ENCODE assay signal across 11 mouse cellular contexts in genomic region chr2:83744276-83744952, GRCm38 (mm10). TPM values are rescaled to one million over a fixed set of nuclear protein-coding genes. Genes with fewer than 3 reads are reported as not detected.
DNase-seq lines count a peak whose midpoint lies in the region; ATAC-seq and TF ChIP-seq lines count a peak whose summit lies in the region.
"Had no signal": no experiment of that assay in that cellular context is flagged by ENCODE, and none has a peak within 500 bp of the region (broad histone marks: within the 10 kb centered on the region; RNA-seq: fewer than 3 reads in every experiment).

No protein-coding gene starts in this region.

- 0 out of 2 replicates have a peak, but pooled peaks have one; percentile 4 for ATAC-seq in kidney, embryonic 15.5 days (replicated peaks; ENCODE audit: low FRiP score)
- ATAC-seq: hindbrain, embryonic 16.5 days; midbrain, embryonic 13.5 days had no signal

- H3K9ac ChIP-seq in kidney, embryonic 15.5 days: no peak overlapping the region
- H3K9ac ChIP-seq in CH12.LX (ENCODE audit: insufficient read depth, low read depth): no peak overlapping the region
- H3K9ac ChIP-seq: midbrain, embryonic 13.5 days had no signal

- no peak overlapping the region for H3K4me3 ChIP-seq in kidney, embryonic 15.5 days (replicated peaks)
- H3K4me3 ChIP-seq in CH12.LX (replicated peaks in 1 of 3; ENCODE audit: low read depth in 2 of 3, low read length in 2 of 3, poor library complexity in 1 of 3) (no peak overlapping the region), macrophage (ENCODE audit: inconsistent target) (no peak overlapping the region)
- H3K4me3 ChIP-seq: midbrain, embryonic 13.5 days had no signal

- TF ChIP-seq RAD21 in CH12.LX (IDR thresholded peaks at IDR 0.05; ENCODE audit: low read depth, low read length): no peak

- dilution Hi-C loops in CH12.LX (cut with MboI; ENCODE audit: extremely low pct_ligation_motif_present, extremely low pct_unique_long_range_greater_than_20kb, low sequenced_read_pairs): no loop called here

- H3K9me3 ChIP-seq in kidney, embryonic 15.5 days (replicated peaks): no peaks in the 10 kb centered on the region
- no peaks in the 10 kb centered on the region for H3K9me3 ChIP-seq in CH12.LX (replicated peaks; ENCODE audit: low read length)
- H3K9me3 ChIP-seq: midbrain, embryonic 13.5 days had no signal

- H3K79me2 ChIP-seq in CH12.LX (replicated peaks; ENCODE audit: control insufficient read depth, extremely low read depth, insufficient read depth, poor library complexity, severe bottlenecking): no peaks in the 10 kb centered on the region; the same call in 1 of the 2 replicates
- H3K79me2 ChIP-seq in macrophage (ENCODE audit: inconsistent target): peaks cover 89% of the 10 kb centered on the region

- TF ChIP-seq EP300 in CH12.LX (IDR thresholded peaks at IDR 0.05; ENCODE audit: low read length): peak; percentile 68; the same call in 1 of the 2 replicates

- H3K27ac ChIP-seq in kidney, embryonic 15.5 days: peak overlapping the region; percentile 66; the same call in 1 of the 2 replicates
- H3K27ac ChIP-seq in CH12.LX (ENCODE audit: insufficient read depth, low read depth) (peak overlapping the region; percentile 17; the same call in 1 of the 2 replicates), macrophage (0 out of 2 replicates have a peak overlapping the region, but pooled peaks have one; percentile 24)
- H3K27ac ChIP-seq: midbrain, embryonic 13.5 days had no signal

- no peak overlapping the region for H3K4me2 ChIP-seq in kidney, embryonic 15.5 days
- H3K4me2 ChIP-seq in CH12.LX (ENCODE audit: insufficient read depth, low read depth, poor library complexity, severe bottlenecking): peak overlapping the region; percentile 19; the same call in 1 of the 2 replicates
- H3K4me2 ChIP-seq: midbrain, embryonic 13.5 days had no signal

- in situ Hi-C loops in CH12.LX (cut with MboI; ENCODE audit: low pct_ligation_motif_present, low pct_unique_long_range_greater_than_20kb, low sequenced_read_pairs): no loop called here

- H3K27me3 ChIP-seq in kidney, embryonic 15.5 days: no peaks in the 10 kb centered on the region
- no peaks in the 10 kb centered on the region for H3K27me3 ChIP-seq in CH12.LX (replicated peaks)
- H3K27me3 ChIP-seq: midbrain, embryonic 13.5 days had no signal

- no peak for TF ChIP-seq CTCF in CH12.LX (conservative IDR thresholded peaks at IDR 0.05 in 1 of 2, IDR thresholded peaks at IDR 0.05 in 1 of 2; ENCODE audit: low read depth in 2 of 2, low read length in 2 of 2)

- TF ChIP-seq POLR2A in CH12.LX (IDR thresholded peaks at IDR 0.05; ENCODE audit: low read depth, low read length): no peak

- DNase-seq in kidney, adult 8-10 months: no peak
- DNase-seq in A20 (ENCODE audit: low read depth, low spot score): peak; percentile 38
- DNase-seq in CH12.LX (ENCODE audit: extremely low read depth): peak; percentile 58
- no peak for DNase-seq in c-Kit-positive CD71-positive TER-119-positive erythroid progenitor cells, embryonic 14.5 days (ENCODE audit: low spot score)
- no peak for DNase-seq in cerebellum, postnatal 10 days
- DNase-seq: cerebellum, adult 9-11 months; right cerebral cortex, postnatal 14 days had no signal

- WGBS in kidney, embryonic 15.5 days: 59% methylated on average over 9 of the region's 9 CpGs
- WGBS in macrophage (ENCODE audit: missing documents): 38% methylated on average over 9 of the region's 9 CpGs

- peaks cover 39% of the 10 kb centered on the region for H3K36me3 ChIP-seq in kidney, embryonic 15.5 days
- H3K36me3 ChIP-seq in CH12.LX (replicated peaks in 1 of 2; ENCODE audit: control insufficient read depth in 1 of 2, insufficient read depth in 1 of 2, low read length in 1 of 2) (peaks cover 26 to 57% of the 10 kb centered on the region in 2 experiments), macrophage (ENCODE audit: inconsistent target) (peaks cover 31% of the 10 kb centered on the region)

- peaks cover 39% of the 10 kb centered on the region for H3K4me1 ChIP-seq in kidney, embryonic 15.5 days
- peaks cover 16 to 63% of the 10 kb centered on the region in 2 experiments for H3K4me1 ChIP-seq in CH12.LX (ENCODE audit: control insufficient read depth in 1 of 2, insufficient read depth in 2 of 2)

TF ChIP-seq in CH12.LX, 34 proteins besides CTCF, POLR2A, EP300 and RAD21:
- 0 out of 2 replicates have a peak, but pooled peaks have one; percentile 12 for TF ChIP-seq ETS1 (conservative IDR thresholded peaks at IDR 0.05; ENCODE audit: low read depth, low read length)
- TF ChIP-seq ZNF384 (IDR thresholded peaks at IDR 0.05; ENCODE audit: low read depth, low read length): no peak
- TF ChIP-seq NELFE (IDR thresholded peaks at IDR 0.05; ENCODE audit: low read depth, low read length): 0 out of 2 replicates have a peak, but pooled peaks have one; percentile 5
- no peak for TF ChIP-seq CHD2 (IDR thresholded peaks at IDR 0.05; ENCODE audit: low read length)
- TF ChIP-seq IRF4 (IDR thresholded peaks at IDR 0.05; ENCODE audit: low read depth, low read length): peak; percentile 76
- TF ChIP-seq JUND (conservative IDR thresholded peaks at IDR 0.05; ENCODE audit: low read depth, low read length): peak; percentile 42; the same call in 1 of the 2 replicates
- TF ChIP-seq USF2 (conservative IDR thresholded peaks at IDR 0.05; ENCODE audit: low read depth, low read length): no peak
- TF ChIP-seq MXI1 (IDR thresholded peaks at IDR 0.05; ENCODE audit: low read depth, low read length): no peak
- TF ChIP-seq USF1 (IDR thresholded peaks at IDR 0.05; ENCODE audit: low read depth, low read length): no peak
- no peak for TF ChIP-seq POLR2AphosphoS2 (IDR thresholded peaks at IDR 0.05; ENCODE audit: low read depth, low read length)
- no peak for TF ChIP-seq MAZ (IDR thresholded peaks at IDR 0.05; ENCODE audit: low read depth, low read length)
- peak; percentile 31; the same call in 1 of the 2 replicates for TF ChIP-seq MAX (IDR thresholded peaks at IDR 0.05; ENCODE audit: low read length)
- peak; percentile 76; the same call in 1 of the 2 replicates for TF ChIP-seq BHLHE40 (IDR thresholded peaks at IDR 0.05; ENCODE audit: low read depth, low read length)
- TF ChIP-seq RCOR1 (conservative IDR thresholded peaks at IDR 0.05; ENCODE audit: low read depth, low read length): no peak
- no peak for TF ChIP-seq CHD1 (IDR thresholded peaks at IDR 0.05; ENCODE audit: low read depth, low read length)
- no peak for TF ChIP-seq HCFC1 (IDR thresholded peaks at IDR 0.05; ENCODE audit: low read depth, low read length)
- TF ChIP-seq UBTF (IDR thresholded peaks at IDR 0.05; ENCODE audit: low read depth, low read length): no peak
- TF ChIP-seq SIN3A (IDR thresholded peaks at IDR 0.05; ENCODE audit: low read length): no peak
- TF ChIP-seq ZMIZ1 (IDR thresholded peaks at IDR 0.05; ENCODE audit: low read depth, low read length): no peak
- no peak for TF ChIP-seq GABPA (IDR thresholded peaks at IDR 0.05; ENCODE audit: insufficient replicate concordance, low read depth, low read length)
- no peak for TF ChIP-seq ZKSCAN1 (IDR thresholded peaks at IDR 0.05; ENCODE audit: borderline replicate concordance, low read depth, low read length)
TF ChIP-seq in CH12.LX: peak in this region for 6.

RNA-seq across cellular contexts. Expression of gene Itgav, which starts 20.2 kb away (rescaled TPM):
- polyA plus RNA-seq in kidney, embryonic 15.5 days (2015; fragmentation: Nextera tagmentation; extraction: Ambion mirVana): 101 and 105 TPM in 2 replicates
- 25.0 and 25.5 TPM in 2 replicates for total RNA-seq in CH12.LX (2012; rRNA removed)
- 16.2 and 16.7 TPM in 2 replicates for total RNA-seq in CH12.LX (2014; rRNA removed)
- 19.7 and 28.2 TPM in 2 replicates for polyA plus RNA-seq in CH12.LX (2012; ENCODE audit: insufficient read length, low read depth)
- total RNA-seq in macrophage (2018; cell fraction: chromatin; rRNA removed): 1,000 to 10,000 TPM in 7 of 26 experiments, 100 to 1,000 TPM in 10, 10 to 100 TPM in 9; 58.6 to 2,232 (median 167) TPM
- total RNA-seq in macrophage (2018; cell fraction: cytosol; rRNA removed): 100 to 1,000 TPM in 4 of 26 experiments, 10 to 100 TPM in 22; 25.1 to 328 (median 50.7) TPM
- total RNA-seq in macrophage (2018; cell fraction: nucleus; rRNA removed): 1,000 to 10,000 TPM in 1 of 26 experiments, 100 to 1,000 TPM in 22, 10 to 100 TPM in 3; 76.5 to 1,173 (median 223) TPM
- 20.8 to 69.6 TPM (median 21.5 TPM) in 3 replicates for polyA plus RNA-seq in macrophage (2018)

Comparison
In these comparisons a context has a peak if more than half of its experiments do, and no peak if none do; other contexts are left out.
1. DNase-seq: peak in A20 (single experiment) and CH12.LX (single experiment); none in kidney, adult 8-10 months (0 of 2), c-Kit-positive CD71-positive TER-119-positive erythroid progenitor cells, embryonic 14.5 days (single experiment) and cerebellum, postnatal 10 days (0 of 2).
2. Peak in every context shown above with its lines, with median percentiles within 50 percentile points of each other: H3K27ac ChIP-seq.